Mouse (Mus musculus) intestine, embryonic 16.5 days (tissue): ENCODE results near the gene Npl. TPM values are rescaled to one million over a fixed set of nuclear protein-coding genes. Genes with fewer than 3 reads are reported as not detected.
A peak's percentile ranks its signal among the peaks of the same experiment; 100 is the strongest.

Source experiments
- ATAC-seq: fragments of 200-750 bp; cut with Nextera tagmentation; 2 replicates; pipeline ENCODE4 v1.8.0; 2017; ENCODE audit warnings: moderate TSS enrichment, moderate library complexity
- H3K27ac ChIP-seq: fragments of 300-500 bp; sonication (generic); 2 replicates; pipeline ENCODE4 v1.5.1; 2014; ENCODE audit warnings: mild to moderate bottlenecking, low read length
- H3K27me3 ChIP-seq: fragments of 300-500 bp; sonication (generic); replicated peaks from 2 replicates; pipeline ENCODE4 v1.6.1; 2014; ENCODE audit warnings: low read length, control low read depth, mixed read lengths; ENCODE audit not compliant: control insufficient read depth, insufficient read depth
- H3K36me3 ChIP-seq: fragments of 300-500 bp; sonication (generic); 2 replicates; pipeline ENCODE4 v1.6.1; 2014; ENCODE audit warnings: low read length, control low read depth; ENCODE audit not compliant: control insufficient read depth, insufficient read depth
- H3K4me1 ChIP-seq: fragments of 300-500 bp; sonication (generic); 2 replicates; pipeline ENCODE4 v1.6.1; 2014; ENCODE audit warnings: low read length, control low read depth, mixed read lengths; ENCODE audit not compliant: control insufficient read depth, insufficient read depth
- H3K4me2 ChIP-seq: fragments of 300-500 bp; sonication (generic); 2 replicates; pipeline ENCODE4 v1.6.1; 2014; ENCODE audit warnings: low read depth, low read length, control low read depth
- H3K4me3 ChIP-seq: fragments of 300-500 bp; sonication (generic); 2 replicates; pipeline ENCODE4 v1.5.1; 2014; ENCODE audit warnings: mild to moderate bottlenecking, low read length
- H3K9ac ChIP-seq: fragments of 300-500 bp; sonication (generic); 2 replicates; pipeline ENCODE4 v1.6.1; 2014; ENCODE audit warnings: low read depth, low read length
- H3K9me3 ChIP-seq: fragments of 300-500 bp; sonication (generic); 2 replicates; pipeline ENCODE4 v1.6.1; 2016; ENCODE audit warnings: low read length, control low read depth; ENCODE audit not compliant: control insufficient read depth
- WGBS: fragments of 180-500 bp; shearing (Covaris S2); extraction: QIAGEN DNeasy Blood & Tissue Kit; methylation state at CpG from one replicate; pipeline ENCODE4 v1.1.7; 2014; 5-methylcytosine and 5-hydroxymethylcytosine counted together
- polyA plus RNA-seq: library from polyadenylated mRNA; unstranded; fragments of >200 nt; fragmentation: Nextera tagmentation; extraction: Ambion mirVana; gene quantifications from 2 replicates; pipeline ENCODE4 v1.2.1, GENCODE M21; 2015

Gene Npl
- polyA plus RNA-seq, 1 experiment from 2014 or later: 174 TPM

DNA sequence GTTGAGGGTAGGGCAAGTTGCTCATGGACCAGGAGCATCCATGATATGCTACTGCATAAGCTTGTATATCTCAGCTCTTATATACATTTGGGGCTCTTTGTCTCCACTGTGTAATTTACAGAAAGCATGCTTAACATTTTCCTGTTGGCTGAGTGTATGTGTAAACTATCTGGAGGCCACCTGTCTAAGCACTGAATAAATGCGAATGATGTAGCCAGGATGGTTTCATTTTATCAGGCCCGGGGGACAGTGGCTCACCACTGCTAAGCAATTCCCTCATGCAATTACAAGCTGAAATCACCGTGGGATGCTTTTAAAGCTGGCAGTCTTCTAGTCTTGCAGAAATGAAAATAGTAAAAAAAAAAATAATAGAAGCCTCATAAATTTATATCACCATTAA lies 24.9 kb upstream of the Npl start:
- no peaks in the 10 kb centered on the region for H3K36me3 ChIP-seq
- H3K27me3 ChIP-seq: no peaks in the 10 kb centered on the region
- H3K4me1 ChIP-seq: no peaks in the 10 kb centered on the region
- no peak overlapping the region for H3K4me3 ChIP-seq
- ATAC-seq: no peak
- H3K9ac ChIP-seq: no peak overlapping the region
- no peak overlapping the region for H3K27ac ChIP-seq
- WGBS: 44% methylated on average over 3 of the region's 3 CpGs
- H3K4me2 ChIP-seq: no peak overlapping the region
- no peaks in the 10 kb centered on the region for H3K9me3 ChIP-seq

DNA sequence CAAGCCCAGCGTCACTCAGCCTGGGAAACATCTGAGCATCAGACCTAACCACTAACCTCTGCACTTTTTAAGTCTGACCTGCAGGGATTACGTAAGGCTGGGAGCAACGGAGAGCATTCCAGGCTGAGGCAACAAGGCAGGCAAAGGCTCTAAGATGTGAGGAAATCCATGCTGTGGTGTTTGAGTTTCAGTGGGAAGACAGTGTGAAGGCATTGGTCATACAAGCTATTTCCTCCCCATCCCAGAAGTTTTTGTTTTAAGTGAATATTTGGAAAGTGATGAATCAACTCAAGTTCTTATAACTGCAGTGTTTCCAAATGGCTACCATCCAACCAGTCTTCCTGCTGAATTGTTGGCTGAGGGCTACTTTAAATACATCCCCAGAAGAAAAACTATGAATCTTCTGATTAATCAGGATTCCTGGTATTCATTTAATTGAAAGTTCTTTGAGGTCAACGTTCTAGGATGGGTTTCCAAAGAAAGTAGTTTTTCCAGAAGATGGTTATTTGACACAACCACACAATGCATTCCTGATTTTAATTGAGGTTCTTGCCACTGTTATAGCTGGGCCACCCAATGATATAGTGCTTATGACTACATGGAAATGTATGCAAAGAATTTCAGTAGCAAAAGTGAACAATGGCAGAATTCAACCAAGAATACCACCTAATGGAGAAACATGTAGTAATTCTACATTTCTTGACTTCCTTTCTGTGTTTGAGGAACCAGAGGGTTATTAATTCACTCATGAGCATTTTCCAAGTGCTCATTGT lies 22.6 kb upstream of the Npl start:
- no peak overlapping the region for H3K4me3 ChIP-seq
- H3K9ac ChIP-seq: no peak overlapping the region
- no peak overlapping the region for H3K27ac ChIP-seq
- H3K9me3 ChIP-seq: no peaks in the 10 kb centered on the region
- no peak overlapping the region for H3K4me2 ChIP-seq
- 52% methylated on average over 4 of the region's 4 CpGs for WGBS
- H3K36me3 ChIP-seq: no peaks in the 10 kb centered on the region
- H3K4me1 ChIP-seq: no peaks in the 10 kb centered on the region
- ATAC-seq: 0 out of 2 replicates have a peak, but pooled peaks have one; percentile 21
- H3K27me3 ChIP-seq: no peaks in the 10 kb centered on the region

DNA sequence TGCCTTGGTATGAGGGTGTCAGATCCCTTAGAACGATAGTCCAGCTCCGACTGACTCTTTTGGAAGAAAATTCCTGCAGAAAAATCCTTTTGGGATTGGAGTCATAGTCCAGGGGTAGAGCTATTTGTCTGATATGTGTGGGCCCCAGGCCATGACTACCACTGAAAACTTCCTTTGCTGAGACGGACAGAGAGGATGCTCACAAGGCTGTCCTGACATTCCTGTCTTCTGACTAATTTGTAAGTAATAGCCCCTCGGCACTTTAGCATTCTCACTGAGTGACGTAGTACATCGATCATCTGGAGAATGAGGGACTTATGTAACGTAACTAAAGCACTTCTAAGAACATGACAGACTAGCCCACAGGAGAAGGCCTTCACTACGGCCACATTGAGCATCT lies 15.9 kb upstream of the Npl start:
- Histone ChIP-seq H3K36me3 (no peaks in the 10 kb centered on the region), H3K4me1 (no peaks in the 10 kb centered on the region), H3K4me3 (no peak overlapping the region), H3K27ac (no peak overlapping the region), H3K9ac (no peak overlapping the region), H3K27me3 (no peaks in the 10 kb centered on the region), H3K4me2 (no peak overlapping the region), H3K9me3 (no peaks in the 10 kb centered on the region)
- WGBS: 58% methylated on average over 8 of the region's 8 CpGs
- no peak for ATAC-seq

DNA sequence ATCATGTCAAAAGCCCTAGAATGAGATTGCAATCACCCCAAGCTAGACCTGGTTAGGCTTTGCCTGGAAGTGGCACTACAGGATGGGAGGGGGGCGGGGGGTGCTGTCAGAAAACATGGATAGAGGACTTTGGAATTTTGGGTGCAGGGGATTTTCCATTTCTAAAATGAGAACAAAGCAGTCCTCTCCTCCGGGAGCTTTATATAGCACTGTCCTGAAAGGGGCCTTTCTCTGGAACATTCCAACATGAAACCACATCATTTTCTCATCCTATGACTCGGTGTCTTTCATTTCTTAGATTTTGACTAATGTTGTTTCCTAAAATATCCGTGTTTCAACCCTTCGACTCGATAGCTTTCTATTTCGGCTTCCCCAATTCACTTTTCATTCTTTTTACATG lies 14.9 kb upstream of the Npl start:
- 79% methylated on average over 7 of the region's 7 CpGs for WGBS
- Histone ChIP-seq H3K4me3 (no peak overlapping the region), H3K9me3 (no peaks in the 10 kb centered on the region), H3K27ac (no peak overlapping the region), H3K27me3 (no peaks in the 10 kb centered on the region), H3K4me1 (no peaks in the 10 kb centered on the region), H3K4me2 (no peak overlapping the region), H3K36me3 (no peaks in the 10 kb centered on the region), H3K9ac (no peak overlapping the region)
- ATAC-seq: no peak

DNA sequence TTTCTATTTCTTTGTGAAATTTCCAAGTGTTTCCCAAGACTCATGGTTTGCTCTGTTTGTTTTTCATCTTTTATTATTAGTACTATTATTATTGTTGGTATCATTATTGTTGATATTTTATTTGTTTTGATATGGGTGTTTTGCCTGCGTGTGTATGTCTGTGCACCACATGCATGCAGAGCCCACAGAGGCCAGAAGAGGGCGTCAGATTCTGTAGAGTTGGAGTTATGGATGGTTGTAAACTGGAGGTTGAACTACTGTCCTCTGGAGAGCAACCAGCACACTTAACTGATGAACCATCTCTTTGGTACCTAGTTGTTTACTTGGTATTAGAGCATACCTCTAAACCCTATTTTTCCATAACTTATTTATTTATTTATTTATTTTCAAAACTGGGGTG lies 13.8 kb upstream of the Npl start:
- H3K27me3 ChIP-seq: no peaks in the 10 kb centered on the region
- H3K9me3 ChIP-seq: no peaks in the 10 kb centered on the region
- no peaks in the 10 kb centered on the region for H3K4me1 ChIP-seq
- no peaks in the 10 kb centered on the region for H3K36me3 ChIP-seq
- ATAC-seq: no peak
- H3K4me3 ChIP-seq: no peak overlapping the region
- no peak overlapping the region for H3K9ac ChIP-seq
- WGBS: 60% methylated on average over 2 of the region's 2 CpGs
- H3K4me2 ChIP-seq: no peak overlapping the region
- H3K27ac ChIP-seq: no peak overlapping the region

DNA sequence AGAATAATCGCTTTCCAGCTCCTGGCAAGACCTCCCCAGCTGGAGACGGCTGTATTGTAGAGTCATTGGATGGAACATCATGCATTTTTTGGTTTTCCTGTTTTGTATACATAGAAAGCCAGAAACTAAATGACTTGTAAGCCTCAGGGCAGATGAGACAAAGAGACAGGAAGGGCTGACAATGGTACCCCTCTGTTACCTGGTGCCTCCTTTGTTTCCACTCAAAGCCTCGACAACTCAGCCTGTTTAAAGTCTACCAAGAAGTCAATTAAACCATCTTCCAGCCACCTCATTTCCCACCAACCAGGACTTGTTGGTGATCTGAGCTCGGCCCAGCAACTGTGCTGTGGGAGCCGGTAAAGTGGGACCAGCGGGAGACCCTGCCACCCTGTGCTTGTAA lies 11.0 kb upstream of the Npl start:
- no peak overlapping the region for H3K4me3 ChIP-seq
- ATAC-seq: no peak

DNA sequence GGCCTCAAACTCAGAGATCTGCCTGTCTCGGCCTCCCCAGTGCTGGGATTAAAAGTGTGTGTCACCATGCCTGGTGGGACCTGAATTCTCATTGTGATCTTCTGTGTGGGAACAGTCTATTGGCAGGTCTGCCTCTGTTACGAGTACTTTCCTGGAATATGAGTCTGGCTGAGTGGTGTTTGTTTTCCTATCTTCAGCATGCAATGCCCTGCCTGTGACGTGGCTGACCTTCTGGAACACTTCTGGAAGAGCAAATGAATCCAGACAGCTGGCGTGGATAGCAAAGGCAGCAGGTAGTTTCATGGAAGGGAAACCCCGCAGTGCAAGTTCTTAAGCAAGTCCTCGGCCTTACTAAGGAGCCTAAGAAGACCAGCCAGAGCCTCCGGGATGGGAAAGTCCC lies 9.9 kb upstream of the Npl start:
- Histone ChIP-seq H3K36me3 (no peaks in the 10 kb centered on the region), H3K27me3 (no peaks in the 10 kb centered on the region), H3K4me3 (no peak overlapping the region), H3K9ac (no peak overlapping the region), H3K4me2 (no peak overlapping the region), H3K9me3 (no peaks in the 10 kb centered on the region), H3K4me1 (no peaks in the 10 kb centered on the region), H3K27ac (no peak overlapping the region)
- no peak for ATAC-seq
- WGBS: 64% methylated on average over 7 of the region's 7 CpGs

More for the DNA sequence above, 11.0 kb upstream of the Npl start:
- H3K4me2 ChIP-seq: no peak overlapping the region
- H3K4me1 ChIP-seq: no peaks in the 10 kb centered on the region
- H3K36me3 ChIP-seq: no peaks in the 10 kb centered on the region
- no peak overlapping the region for H3K27ac ChIP-seq
- no peak overlapping the region for H3K9ac ChIP-seq
- H3K27me3 ChIP-seq: no peaks in the 10 kb centered on the region
- 57% methylated on average over 6 of the region's 6 CpGs for WGBS
- H3K9me3 ChIP-seq: no peaks in the 10 kb centered on the region

DNA sequence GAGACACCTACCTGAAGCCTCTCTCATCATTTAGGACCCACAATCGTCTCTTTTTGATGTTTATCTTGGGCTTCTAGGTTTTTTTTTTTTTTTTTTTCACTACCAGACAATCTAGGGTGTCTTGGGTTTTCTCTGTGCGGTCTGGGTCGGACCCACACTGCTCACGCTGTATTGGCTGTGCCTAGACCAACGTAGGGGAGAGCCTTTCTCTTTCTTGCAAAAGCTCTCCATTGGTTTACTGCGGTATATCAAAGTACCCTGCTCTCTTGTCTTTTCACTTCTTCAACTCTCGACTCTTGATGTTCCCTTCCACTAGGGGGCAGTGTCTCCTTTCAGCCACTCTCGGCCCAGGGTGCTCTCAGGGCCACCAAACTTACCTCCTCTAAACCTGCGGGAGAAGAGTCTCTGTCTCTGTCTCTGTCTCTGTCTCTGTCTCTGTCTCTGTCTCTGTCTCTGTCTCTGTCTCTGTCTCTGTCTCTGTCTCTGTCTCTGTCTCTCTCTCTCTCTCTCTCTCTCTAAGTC lies 9.3 kb upstream of the Npl start:
- no peaks in the 10 kb centered on the region for H3K4me1 ChIP-seq
- no peak overlapping the region for H3K4me2 ChIP-seq
- H3K9me3 ChIP-seq: no peaks in the 10 kb centered on the region
- no peak overlapping the region for H3K9ac ChIP-seq
- H3K27me3 ChIP-seq: no peaks in the 10 kb centered on the region
- no peak overlapping the region for H3K4me3 ChIP-seq
- H3K36me3 ChIP-seq: no peaks in the 10 kb centered on the region
- 23% methylated on average over 9 of the region's 9 CpGs for WGBS
- ATAC-seq: peak; percentile 43; the same call in 1 of the 2 replicates
- H3K27ac ChIP-seq: no peak overlapping the region

DNA sequence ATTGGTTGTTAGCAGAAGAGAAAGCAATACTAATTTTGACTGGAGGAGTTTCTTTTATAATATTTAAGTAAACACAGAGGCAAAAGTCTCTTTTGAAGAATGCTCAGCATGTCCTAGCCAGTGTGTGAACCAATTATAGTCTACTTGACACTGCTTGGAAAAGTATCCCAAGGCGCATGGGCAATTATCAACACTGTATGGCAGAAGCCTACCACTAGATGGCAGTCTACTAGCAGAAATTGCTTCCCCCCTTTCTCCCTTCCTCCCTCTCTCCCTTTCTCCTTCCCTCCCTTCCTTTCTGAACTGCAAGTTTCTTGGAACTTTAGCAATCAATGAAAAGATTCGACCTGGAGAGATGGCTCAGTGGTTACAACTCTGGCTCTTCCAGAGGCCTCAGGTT lies 7.1 kb upstream of the Npl start:
- 0 out of 2 replicates have a peak, but pooled peaks have one; percentile 16 for ATAC-seq
- no peak overlapping the region for H3K4me2 ChIP-seq
- H3K27me3 ChIP-seq: no peaks in the 10 kb centered on the region; the same call in 1 of the 2 replicates
- H3K36me3 ChIP-seq: no peaks in the 10 kb centered on the region
- H3K9me3 ChIP-seq: no peaks in the 10 kb centered on the region
- H3K27ac ChIP-seq: no peak overlapping the region
- WGBS: 4% methylated on average over 2 of the region's 2 CpGs
- H3K4me1 ChIP-seq: no peaks in the 10 kb centered on the region
- no peak overlapping the region for H3K4me3 ChIP-seq
- H3K9ac ChIP-seq: no peak overlapping the region
